In the genomic region with DNA sequence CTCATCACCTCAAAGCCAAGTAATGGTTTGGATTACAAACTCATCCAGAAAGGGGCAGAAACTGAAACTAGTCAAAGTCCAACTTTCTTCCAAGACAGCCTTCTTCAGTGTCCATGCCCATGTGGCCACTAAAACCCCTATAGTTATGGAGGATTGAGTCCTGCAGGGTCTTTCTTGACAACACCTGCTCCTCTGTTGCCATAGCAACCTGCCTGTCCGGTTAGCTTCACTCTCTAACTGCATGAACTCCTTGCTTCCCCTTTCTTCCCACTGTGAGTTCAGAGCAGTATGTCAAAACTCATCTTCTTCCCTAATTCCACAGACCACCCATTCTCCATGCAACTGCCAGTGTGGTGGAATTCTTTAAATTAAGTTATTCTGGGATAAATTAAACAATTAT, we compare ENCODE assay signal across 19 mouse cellular contexts. TPM values are rescaled to one million over a fixed set of nuclear protein-coding genes. Genes with fewer than 3 reads are reported as not detected.
DNase-seq lines count a peak whose midpoint lies in the region; ATAC-seq and TF ChIP-seq lines count a peak whose summit lies in the region.
"Had no signal": no experiment of that assay in that cellular context is flagged by ENCODE, and none has a peak within 500 bp of the region (broad histone marks: within the 10 kb centered on the region; RNA-seq: fewer than 3 reads in every experiment).

No protein-coding gene starts in this region.

- no peaks in the 10 kb centered on the region for H3K27me3 ChIP-seq in liver, adult 2 months (ENCODE audit: control insufficient read depth, insufficient read depth, low read length)
- peaks cover 8% of the 10 kb centered on the region for H3K27me3 ChIP-seq in liver, postnatal 0 days (ENCODE audit: insufficient read depth, low read length)
- H3K27me3 ChIP-seq in splenic B cell, adult 2 months (ENCODE audit: control insufficient read depth, insufficient read depth, low read length, poor library complexity, severe bottlenecking): no peaks in the 10 kb centered on the region
- H3K27me3 ChIP-seq in liver, embryonic 11.5 days (replicated peaks; ENCODE audit: control insufficient read depth, insufficient read depth, low read length): peaks cover 21% of the 10 kb centered on the region
- H3K27me3 ChIP-seq in forebrain, embryonic 13.5 days: peaks cover 9% of the 10 kb centered on the region
- H3K27me3 ChIP-seq: forebrain, embryonic 15.5 days; kidney, embryonic 15.5 days had no signal

- WGBS in liver, adult 2 months: 76% methylated on average over 1 of the region's 1 CpGs
- 19% methylated on average over 1 of the region's 1 CpGs for WGBS in liver, postnatal 0 days (ENCODE audit: insufficient replicate concordance)
- WGBS in liver, embryonic 11.5 days: 21% methylated on average over 1 of the region's 1 CpGs
- WGBS in forebrain, embryonic 13.5 days: 7% methylated on average over 1 of the region's 1 CpGs

- TF ChIP-seq EP300 in liver, postnatal 0 days (IDR thresholded peaks at IDR 0.05; ENCODE audit: low read depth): no peak

- H3K79me2 ChIP-seq in liver, adult 2 months (ENCODE audit: control insufficient read depth, insufficient read depth, low read length): no peaks in the 10 kb centered on the region

- no peak overlapping the region for H3K4me3 ChIP-seq in liver, adult 2 months (ENCODE audit: insufficient read depth, low read depth, low read length)
- H3K4me3 ChIP-seq in liver, postnatal 0 days (ENCODE audit: low read depth, low read length): no peak overlapping the region
- H3K4me3 ChIP-seq in liver, embryonic 11.5 days (ENCODE audit: low read depth, low read length): no peak overlapping the region
- H3K4me3 ChIP-seq in forebrain, embryonic 13.5 days: no peak overlapping the region
- H3K4me3 ChIP-seq: forebrain, embryonic 15.5 days; heart, embryonic 10.5 days; kidney, embryonic 15.5 days; liver, embryonic 15.5 days; midbrain, embryonic 12.5 days had no signal

- no peak for TF ChIP-seq POLR2A in liver, adult 2 months (IDR thresholded peaks at IDR 0.05; ENCODE audit: extremely low read depth, insufficient read depth, low read length)

- no peak for TF ChIP-seq CTCF in liver, adult 2 months (IDR thresholded peaks at IDR 0.05; ENCODE audit: low read depth, low read length)
- no peak for TF ChIP-seq CTCF in liver, postnatal 0 days (IDR thresholded peaks at IDR 0.05; ENCODE audit: low read depth)

- no peaks in the 10 kb centered on the region for H3K36me3 ChIP-seq in liver, adult 2 months (ENCODE audit: control insufficient read depth, insufficient read depth, low read length)
- H3K36me3 ChIP-seq in liver, postnatal 0 days (replicated peaks; ENCODE audit: insufficient read depth, low read length): no peaks in the 10 kb centered on the region
- no peaks in the 10 kb centered on the region for H3K36me3 ChIP-seq in splenic B cell, adult 2 months (ENCODE audit: control insufficient read depth, insufficient read depth, low read length, poor library complexity, severe bottlenecking)
- no peaks in the 10 kb centered on the region for H3K36me3 ChIP-seq in liver, embryonic 11.5 days (ENCODE audit: control insufficient read depth, insufficient read depth, low read length)
- no peaks in the 10 kb centered on the region for H3K36me3 ChIP-seq in forebrain, embryonic 13.5 days (ENCODE audit: poor library complexity, severe bottlenecking)
- H3K36me3 ChIP-seq: forebrain, embryonic 15.5 days; heart, embryonic 10.5 days; kidney, embryonic 15.5 days; liver, embryonic 15.5 days; midbrain, embryonic 12.5 days had no signal

- H3K4me1 ChIP-seq in liver, adult 2 months (ENCODE audit: control insufficient read depth, insufficient read depth, low read length): peaks cover 14% of the 10 kb centered on the region
- peaks cover 6% of the 10 kb centered on the region; the same call in 1 of the 2 replicates for H3K4me1 ChIP-seq in liver, postnatal 0 days (ENCODE audit: insufficient read depth)
- H3K4me1 ChIP-seq in liver, embryonic 11.5 days (replicated peaks; ENCODE audit: control insufficient read depth, insufficient read depth, low read length): 0 out of 2 replicates have a peak, but pooled peaks cover 2% of the 10 kb centered on the region
- H3K4me1 ChIP-seq in forebrain, embryonic 13.5 days: peaks cover 22% of the 10 kb centered on the region
- H3K4me1 ChIP-seq: liver, embryonic 15.5 days had no signal

- no peak overlapping the region for H3K27ac ChIP-seq in liver, adult 2 months (replicated peaks; ENCODE audit: insufficient read depth, low read depth, low read length)
- H3K27ac ChIP-seq in liver, postnatal 0 days (ENCODE audit: low read depth): no peak overlapping the region
- no peak overlapping the region for H3K27ac ChIP-seq in liver, embryonic 11.5 days (ENCODE audit: low read depth, low read length)
- H3K27ac ChIP-seq in forebrain, embryonic 13.5 days: no peak overlapping the region
- H3K27ac ChIP-seq: forebrain, embryonic 15.5 days; heart, embryonic 10.5 days; kidney, embryonic 15.5 days; liver, embryonic 15.5 days; midbrain, embryonic 12.5 days had no signal

- no peak overlapping the region for H3K4me2 ChIP-seq in liver, postnatal 0 days (ENCODE audit: low read depth, low read length)
- no peak overlapping the region for H3K4me2 ChIP-seq in liver, embryonic 11.5 days
- no peak overlapping the region for H3K4me2 ChIP-seq in forebrain, embryonic 13.5 days
- H3K4me2 ChIP-seq: forebrain, embryonic 15.5 days; kidney, embryonic 15.5 days; liver, embryonic 15.5 days; midbrain, embryonic 12.5 days had no signal

- DNase-seq in liver, adult 2 months (ENCODE audit: extremely low read depth, low read depth, low spot score): peak; percentile 39
- no peak for DNase-seq in liver, postnatal 0 days
- DNase-seq in R1 (ENCODE audit: low read depth, low spot score): peak; percentile 10
- peak; percentile 11 for DNase-seq in splenic B cell, adult 2 months (ENCODE audit: low read depth, low spot score)
- DNase-seq in liver, embryonic 11.5 days (ENCODE audit: low spot score): no peak
- DNase-seq: adrenal gland, postnatal 14 days; B cell, adult 2 months; cerebellum, adult 9-10 months; kidney, adult 11 months; kidney, postnatal 36 days; lung, postnatal 4 days had no signal

- H3K9ac ChIP-seq in liver, adult 2 months (ENCODE audit: low read depth, low read length): no peak overlapping the region
- no peak overlapping the region for H3K9ac ChIP-seq in liver, postnatal 0 days (replicated peaks)
- no peak overlapping the region for H3K9ac ChIP-seq in liver, embryonic 11.5 days (ENCODE audit: low read depth, low read length)
- no peak overlapping the region for H3K9ac ChIP-seq in forebrain, embryonic 13.5 days
- H3K9ac ChIP-seq: forebrain, embryonic 15.5 days; kidney, embryonic 15.5 days; liver, embryonic 15.5 days; midbrain, embryonic 12.5 days had no signal

- no peak for ATAC-seq in liver, postnatal 0 days
- peak; percentile 47 for ATAC-seq in granulocyte monocyte progenitor cell, adult 5-6 weeks (replicated peaks; ENCODE audit: poor library complexity, severe bottlenecking)
- ATAC-seq in liver, embryonic 11.5 days (replicated peaks; ENCODE audit: low FRiP score): no peak
- ATAC-seq in forebrain, embryonic 13.5 days: no peak
- ATAC-seq: forebrain, embryonic 15.5 days had no signal

- H3K9me3 ChIP-seq in liver, postnatal 0 days (ENCODE audit: low read length): no peaks in the 10 kb centered on the region
- no peaks in the 10 kb centered on the region for H3K9me3 ChIP-seq in liver, embryonic 11.5 days (ENCODE audit: control insufficient read depth, low read length)
- H3K9me3 ChIP-seq in forebrain, embryonic 13.5 days (replicated peaks): no peaks in the 10 kb centered on the region
- H3K9me3 ChIP-seq: forebrain, embryonic 15.5 days; heart, embryonic 10.5 days; kidney, embryonic 15.5 days; liver, embryonic 15.5 days; midbrain, embryonic 12.5 days had no signal

RNA-seq across cellular contexts. Expression of a gene that starts 4.4 kb away (rescaled TPM):
- 39.5 and 54.1 TPM in 2 replicates for total RNA-seq in liver, adult 2 months (2014; rRNA removed)
- polyA plus RNA-seq in liver, adult 2 months (2012; rRNA removed): 16.5 and 22.2 TPM in 2 replicates
- 8.6 and 8.7 TPM in 2 replicates for polyA plus RNA-seq in liver, postnatal 0 days (2015; fragmentation: Nextera tagmentation; extraction: Ambion mirVana)
- 13.1 and 17.2 TPM in 2 replicates for total RNA-seq in granulocyte monocyte progenitor cell, adult 5-6 weeks (2014; fragmentation: Nextera tagmentation)
- total RNA-seq in granulocyte monocyte progenitor cell, adult 5-6 weeks (2017): 9.7 and 12.1 TPM in 2 replicates
- 48.5 and 55.3 TPM in 2 replicates for polyA plus RNA-seq in liver, embryonic 11.5 days (2014; fragmentation: Nextera tagmentation; extraction: Ambion mirVana)
- 54.4 and 55.9 TPM in 2 replicates for polyA plus RNA-seq in forebrain, embryonic 13.5 days (2015; fragmentation: Nextera tagmentation; extraction: Ambion mirVana)
- total RNA-seq: MEL had no signal

Comparison
In these comparisons a context has a peak if more than half of its experiments do, and no peak if none do; other contexts are left out.
1. DNase-seq: peak in liver, adult 2 months (single experiment), R1 (single experiment) and splenic B cell, adult 2 months (single experiment); none in liver, postnatal 0 days (single experiment) and liver, embryonic 11.5 days (single experiment).